Mouse (Mus musculus) neural tube, embryonic 12.5 days (tissue): ENCODE measurements at regions not wholly inside any gene's neighbourhood (a gene's known extent, or its start where the extent isn't known, plus 50 kb on each side); places are given as distances from the start of the nearest gene placed in this dataset.

Experiments
- ATAC-seq: fragments of 200-750 bp; cut with Nextera tagmentation; 2 replicates; pipeline ENCODE4 v1.8.0; 2017; ENCODE audit warnings: low read depth, mild to moderate bottlenecking, moderate TSS enrichment, moderate library complexity; ENCODE audit not compliant: low FRiP score
- H3K27ac ChIP-seq: fragments of 300-500 bp; sonication (generic); 2 replicates; pipeline ENCODE4 v1.5.1; 2016
- H3K27me3 ChIP-seq: fragments of 300-500 bp; sonication (generic); replicated peaks from 2 replicates; pipeline ENCODE4 v1.6.1; 2016; ENCODE audit warnings: mild to moderate bottlenecking
- H3K36me3 ChIP-seq: fragments of 300-500 bp; sonication (generic); 2 replicates; pipeline ENCODE4 v1.6.1; 2016; ENCODE audit warnings: mild to moderate bottlenecking
- H3K4me1 ChIP-seq: fragments of 300-500 bp; sonication (generic); 2 replicates; pipeline ENCODE4 v1.6.1; 2016
- H3K4me2 ChIP-seq: fragments of 300-500 bp; sonication (generic); replicated peaks from 2 replicates; pipeline ENCODE4 v1.6.1; 2016; ENCODE audit warnings: mild to moderate bottlenecking
- H3K4me3 ChIP-seq: fragments of 300-500 bp; sonication (generic); 2 replicates; pipeline ENCODE4 v1.5.1; 2016
- H3K9ac ChIP-seq: fragments of 300-500 bp; sonication (generic); 2 replicates; pipeline ENCODE4 v1.6.1; 2016; ENCODE audit warnings: mild to moderate bottlenecking
- H3K9me3 ChIP-seq: fragments of 300-500 bp; sonication (generic); 2 replicates; pipeline ENCODE4 v1.6.1; 2016; ENCODE audit warnings: mild to moderate bottlenecking
- WGBS: fragments of 180-500 bp; shearing (Covaris S2); methylation state at CpG from one replicate; pipeline ENCODE4 v1.1.7; 2016; 5-methylcytosine and 5-hydroxymethylcytosine counted together

GRCm38 (mm10) chr1:186540070-186540469, 165.7 kb downstream of the Tgfb2 start:
- Histone ChIP-seq H3K9me3 (no peaks in the 10 kb centered on the region), H3K4me2 (no peak overlapping the region), H3K9ac (no peak overlapping the region), H3K36me3 (no peaks in the 10 kb centered on the region), H3K27me3 (no peaks in the 10 kb centered on the region), H3K4me1 (no peaks in the 10 kb centered on the region), H3K27ac (no peak overlapping the region), H3K4me3 (no peak overlapping the region)
- WGBS, result 86% methylated on average over 2 of the region's 2 CpGs
- no peak for ATAC-seq

GRCm38 (mm10) chr1:186538233-186538632, 167.6 kb downstream of the Tgfb2 start:
- H3K9me3 ChIP-seq, result no peaks in the 10 kb centered on the region
- H3K27ac ChIP-seq, result no peak overlapping the region
- no peak overlapping the region for H3K4me2 ChIP-seq
- H3K4me3 ChIP-seq, result no peak overlapping the region
- no peaks in the 10 kb centered on the region for H3K27me3 ChIP-seq
- no peaks in the 10 kb centered on the region for H3K36me3 ChIP-seq
- H3K9ac ChIP-seq, result no peak overlapping the region
- 83% methylated on average over 3 of the region's 3 CpGs for WGBS
- no peak for ATAC-seq
- no peaks in the 10 kb centered on the region for H3K4me1 ChIP-seq

GRCm38 (mm10) chr1:186515976-186516375, 189.8 kb downstream of the Tgfb2 start:
- ATAC-seq, result no peak
- no peak overlapping the region for H3K4me3 ChIP-seq
- WGBS, result 88% methylated on average over 6 of the region's 6 CpGs
- H3K27ac ChIP-seq, result no peak overlapping the region
- H3K4me2 ChIP-seq, result no peak overlapping the region
- H3K9ac ChIP-seq, result no peak overlapping the region
- no peaks in the 10 kb centered on the region for H3K9me3 ChIP-seq
- H3K27me3 ChIP-seq, result no peaks in the 10 kb centered on the region
- H3K36me3 ChIP-seq, result no peaks in the 10 kb centered on the region
- H3K4me1 ChIP-seq, result no peaks in the 10 kb centered on the region

DNA sequence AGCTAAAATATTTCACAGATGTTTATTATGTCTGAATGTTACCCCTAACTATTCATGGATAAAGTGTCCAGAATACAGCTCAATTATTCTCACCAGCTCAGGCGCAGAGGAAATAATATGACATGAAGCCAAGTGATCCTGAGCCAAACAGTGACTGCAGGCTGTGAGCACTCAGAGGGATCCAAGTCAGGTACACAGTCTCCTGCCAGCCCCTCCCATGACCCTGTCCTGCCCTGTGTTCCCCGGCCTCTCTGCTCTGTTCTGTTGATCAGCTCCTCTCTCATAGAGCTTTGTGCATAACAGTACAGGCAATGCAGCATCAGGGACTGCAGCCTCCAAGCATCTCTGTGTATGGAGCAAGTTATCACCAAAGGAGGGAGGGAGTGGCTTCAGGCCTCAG, 190.7 kb downstream of the Tgfb2 start:
- H3K4me2 ChIP-seq, result no peak overlapping the region
- no peak for ATAC-seq
- H3K27ac ChIP-seq, result no peak overlapping the region
- no peaks in the 10 kb centered on the region for H3K4me1 ChIP-seq
- H3K9ac ChIP-seq, result no peak overlapping the region
- no peaks in the 10 kb centered on the region for H3K36me3 ChIP-seq
- H3K4me3 ChIP-seq, result no peak overlapping the region
- 76% methylated on average over 2 of the region's 2 CpGs for WGBS
- no peaks in the 10 kb centered on the region for H3K27me3 ChIP-seq
- H3K9me3 ChIP-seq, result no peaks in the 10 kb centered on the region

DNA sequence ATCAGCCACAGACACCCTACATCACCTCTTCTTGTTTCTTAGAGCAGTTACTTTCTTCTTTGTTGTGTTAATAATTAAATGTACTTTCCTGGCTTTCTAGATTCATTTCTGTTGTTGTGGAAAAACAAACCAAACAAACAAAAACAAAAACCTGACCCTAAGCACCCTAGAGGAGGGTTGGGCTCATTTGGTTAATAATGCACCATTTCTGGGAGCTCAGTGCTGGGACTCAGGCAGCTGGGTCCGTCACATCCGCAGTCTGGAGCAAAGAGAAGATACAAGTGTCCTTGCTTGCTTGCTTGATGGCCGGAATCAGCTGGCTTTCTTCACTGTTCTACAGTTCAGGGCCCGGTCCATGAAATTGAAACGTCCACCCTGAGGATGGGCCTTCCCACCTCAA, 191.9 kb downstream of the Tgfb2 start:
- no peaks in the 10 kb centered on the region for H3K4me1 ChIP-seq
- no peak for ATAC-seq
- 64% methylated on average over 5 of the region's 5 CpGs for WGBS
- H3K4me3 ChIP-seq, result no peak overlapping the region
- no peak overlapping the region for H3K4me2 ChIP-seq
- H3K36me3 ChIP-seq, result no peaks in the 10 kb centered on the region
- H3K9me3 ChIP-seq, result no peaks in the 10 kb centered on the region
- H3K9ac ChIP-seq, result no peak overlapping the region
- H3K27ac ChIP-seq, result no peak overlapping the region
- H3K27me3 ChIP-seq, result no peaks in the 10 kb centered on the region

DNA sequence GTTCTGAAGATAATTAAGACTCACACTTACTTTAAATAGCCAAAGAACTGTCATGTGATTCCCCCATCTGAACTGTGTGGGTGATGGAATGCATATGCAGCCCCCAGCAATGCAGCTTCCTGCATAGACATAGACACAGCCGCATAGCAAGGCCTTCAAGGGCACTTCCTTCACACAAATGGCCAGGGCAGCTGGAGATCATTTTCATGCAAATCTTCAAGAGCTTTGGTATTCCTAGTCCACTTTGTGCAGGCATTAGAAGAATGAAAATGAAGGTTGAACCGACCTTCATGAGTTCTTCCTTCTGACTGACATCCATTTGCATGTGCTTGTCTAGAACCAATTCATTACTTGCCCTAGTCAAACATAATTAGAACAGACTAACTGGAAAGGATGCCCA, 195.3 kb downstream of the Tgfb2 start:
- Histone ChIP-seq H3K36me3 (no peaks in the 10 kb centered on the region), H3K4me1 (no peaks in the 10 kb centered on the region), H3K4me3 (no peak overlapping the region), H3K27ac (no peak overlapping the region), H3K27me3 (no peaks in the 10 kb centered on the region), H3K9ac (no peak overlapping the region), H3K4me2 (no peak overlapping the region), H3K9me3 (no peaks in the 10 kb centered on the region)
- WGBS, result 45% methylated on average over 2 of the region's 2 CpGs
- ATAC-seq, result no peak

DNA sequence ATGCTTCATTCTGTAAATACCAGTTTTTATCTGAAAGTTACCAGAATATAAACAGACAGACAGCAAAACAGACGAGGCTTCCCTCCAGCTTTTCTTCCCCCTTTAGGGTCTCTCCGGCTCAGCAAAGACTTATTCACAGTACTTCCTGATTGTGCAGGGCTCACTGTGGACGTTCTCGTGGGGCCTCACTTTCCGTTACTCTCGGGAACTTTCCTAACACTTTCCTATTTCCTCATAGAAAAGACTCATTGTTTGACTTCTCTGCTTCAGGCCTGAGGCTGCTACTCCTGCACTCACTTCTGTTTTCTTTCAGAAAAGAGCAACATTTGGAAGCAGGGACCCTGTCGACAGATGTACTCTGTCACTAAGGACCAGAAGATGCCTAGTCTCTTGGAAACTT, 197.4 kb downstream of the Tgfb2 start:
- Histone ChIP-seq H3K27me3 (no peaks in the 10 kb centered on the region), H3K9ac (no peak overlapping the region), H3K36me3 (no peaks in the 10 kb centered on the region), H3K27ac (no peak overlapping the region), H3K4me3 (no peak overlapping the region), H3K9me3 (no peaks in the 10 kb centered on the region), H3K4me1 (no peaks in the 10 kb centered on the region), H3K4me2 (no peak overlapping the region)
- no peak for ATAC-seq
- WGBS, result 60% methylated on average over 7 of the region's 7 CpGs

- Histone ChIP-seq H3K4me1 (no peaks in the 10 kb centered on the region), H3K9ac (no peak overlapping the region), H3K4me2 (no peak overlapping the region), H3K27me3 (no peaks in the 10 kb centered on the region), H3K9me3 (no peaks in the 10 kb centered on the region), H3K4me3 (no peak overlapping the region), H3K27ac (no peak overlapping the region), H3K36me3 (no peaks in the 10 kb centered on the region)
- ATAC-seq, result no peak
- 78% methylated on average over 8 of the region's 8 CpGs for WGBS
Observed at GRCm38 (mm10) chr1:186507956-186508355, 197.8 kb downstream of the Tgfb2 start.

- Histone ChIP-seq H3K4me2 (no peak overlapping the region), H3K4me3 (no peak overlapping the region), H3K27me3 (no peaks in the 10 kb centered on the region), H3K9me3 (no peaks in the 10 kb centered on the region), H3K36me3 (no peaks in the 10 kb centered on the region), H3K4me1 (no peaks in the 10 kb centered on the region), H3K27ac (no peak overlapping the region), H3K9ac (no peak overlapping the region)
- no peak for ATAC-seq
- WGBS, result 86% methylated on average over 7 of the region's 7 CpGs
Observed at GRCm38 (mm10) chr1:186506517-186506916, 199.3 kb downstream of the Tgfb2 start.

DNA sequence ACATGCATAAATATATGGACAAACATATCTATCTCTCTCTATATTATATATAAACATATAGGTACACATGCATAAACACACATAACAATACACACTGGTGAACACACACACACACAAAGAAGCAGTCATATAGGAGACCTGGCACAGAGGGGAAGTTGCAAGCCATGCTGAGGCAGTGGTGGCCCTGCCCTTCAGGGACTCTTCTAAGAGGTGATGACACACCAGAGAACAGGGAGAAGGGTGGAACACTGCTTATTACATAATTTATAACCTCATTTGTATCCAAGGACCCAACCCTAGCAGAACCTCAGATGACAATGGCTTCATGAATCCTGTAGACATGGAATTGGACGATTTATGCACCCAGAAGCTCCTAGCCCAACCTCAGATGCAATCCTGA, 199.9 kb downstream of the Tgfb2 start:
- no peaks in the 10 kb centered on the region for H3K9me3 ChIP-seq
- no peaks in the 10 kb centered on the region for H3K36me3 ChIP-seq
- no peak overlapping the region for H3K9ac ChIP-seq
- 52% methylated on average over 1 of the region's 1 CpGs for WGBS
- no peaks in the 10 kb centered on the region for H3K4me1 ChIP-seq
- H3K27me3 ChIP-seq, result no peaks in the 10 kb centered on the region
- no peak for ATAC-seq
- H3K27ac ChIP-seq, result no peak overlapping the region
- H3K4me2 ChIP-seq, result no peak overlapping the region
- H3K4me3 ChIP-seq, result no peak overlapping the region

GRCm38 (mm10) chr1:186505051-186505711, 200.6 kb downstream of the Tgfb2 start:
- Histone ChIP-seq H3K9ac (no peak overlapping the region), H3K9me3 (no peaks in the 10 kb centered on the region), H3K4me1 (no peaks in the 10 kb centered on the region), H3K4me2 (no peak overlapping the region), H3K27ac (no peak overlapping the region), H3K36me3 (no peaks in the 10 kb centered on the region), H3K27me3 (no peaks in the 10 kb centered on the region), H3K4me3 (no peak overlapping the region)
- ATAC-seq, result no peak
- 76% methylated on average over 6 of the region's 6 CpGs for WGBS

- no peaks in the 10 kb centered on the region for H3K27me3 ChIP-seq
- H3K27ac ChIP-seq, result no peak overlapping the region
- no peaks in the 10 kb centered on the region for H3K9me3 ChIP-seq
- no peak overlapping the region for H3K4me3 ChIP-seq
- ATAC-seq, result no peak
- H3K9ac ChIP-seq, result no peak overlapping the region
- H3K4me1 ChIP-seq, result no peaks in the 10 kb centered on the region
- WGBS, result 57% methylated on average over 1 of the region's 1 CpGs
- no peaks in the 10 kb centered on the region for H3K36me3 ChIP-seq
- no peak overlapping the region for H3K4me2 ChIP-seq
Observed at GRCm38 (mm10) chr1:186501726-186502125, 204.1 kb downstream of the Tgfb2 start.

DNA sequence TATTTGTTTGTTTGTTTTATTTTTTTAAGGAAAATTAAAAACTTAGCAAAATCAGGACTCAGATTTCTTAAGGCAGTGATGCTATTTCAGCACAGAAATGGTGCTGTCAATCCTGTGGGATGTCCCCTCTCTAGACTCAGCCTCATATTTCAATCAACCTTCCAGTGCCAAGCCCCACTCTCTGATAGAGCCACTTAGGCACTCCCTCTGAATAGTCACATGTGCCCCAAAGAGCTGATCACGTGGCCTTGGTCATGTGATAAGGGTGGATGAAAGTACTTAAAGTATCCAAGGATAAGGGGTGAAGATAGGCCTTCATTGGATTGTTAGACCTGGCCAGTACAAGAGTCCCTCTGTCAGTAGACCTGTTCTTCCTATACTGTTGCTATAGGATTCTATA, 207.9 kb downstream of the Tgfb2 start:
- H3K4me2 ChIP-seq, result no peak overlapping the region
- no peaks in the 10 kb centered on the region for H3K36me3 ChIP-seq
- WGBS, result 78% methylated on average over 1 of the region's 1 CpGs
- no peaks in the 10 kb centered on the region for H3K27me3 ChIP-seq
- H3K27ac ChIP-seq, result no peak overlapping the region
- no peak for ATAC-seq
- H3K9ac ChIP-seq, result no peak overlapping the region
- no peak overlapping the region for H3K4me3 ChIP-seq
- no peaks in the 10 kb centered on the region for H3K4me1 ChIP-seq
- H3K9me3 ChIP-seq, result no peaks in the 10 kb centered on the region
